Mouse (Mus musculus) heart, embryonic 12.5 days (tissue): ENCODE results near the gene Gm14403. TPM values are rescaled to one million over a fixed set of nuclear protein-coding genes. Genes with fewer than 3 reads are reported as not detected.

Experiments
- polyA plus RNA-seq: library from polyadenylated mRNA; unstranded; fragments of >200 nt; fragmentation: Nextera tagmentation; extraction: Ambion mirVana; gene quantifications from 2 replicates; pipeline ENCODE4 v1.2.1, GENCODE M21; 2016

The Gm14403 gene
- polyA plus RNA-seq, 1 experiment from 2014 or later, result 6.5 TPM

Other genes with a start within 250 kb of the Gm14403 start
- not detected in 2 replicates for gene Gm14409, start 231.2 kb upstream of the Gm14403 start, polyA plus RNA-seq
- gene Gm14412, start 173.9 kb upstream of the Gm14403 start, polyA plus RNA-seq, result 0.28 and 0.48 TPM in 2 replicates
- 7.7 and 8.5 TPM in 2 replicates for gene Gm14418, start 99.9 kb upstream of the Gm14403 start, polyA plus RNA-seq
- 10.2 and 11.7 TPM in 2 replicates for gene Zfp970, start 33.5 kb upstream of the Gm14403 start, polyA plus RNA-seq
- gene Gm14406, start 80.0 kb downstream of the Gm14403 start, polyA plus RNA-seq, result not detected in 2 replicates